Mouse (Mus musculus) stomach, embryonic 15.5 days (tissue): Measurements from ENCODE around the gene Wdr31. TPM values are rescaled to one million over a fixed set of nuclear protein-coding genes. Genes with fewer than 3 reads are reported as not detected.
A peak's percentile ranks its signal among the peaks of the same experiment; 100 is the strongest.

Experiments
- ATAC-seq: fragments of 200-750 bp; cut with Nextera tagmentation; 2 replicates; pipeline ENCODE4 v1.8.0; 2017; ENCODE audit warnings: low read depth, moderate number of reproducible peaks, moderate TSS enrichment; ENCODE audit not compliant: insufficient read depth, low FRiP score
- H3K27ac ChIP-seq: fragments of 300-500 bp; sonication (generic); 2 replicates; pipeline ENCODE4 v1.5.1; 2015; ENCODE audit warnings: mild to moderate bottlenecking, inconsistent platforms
- H3K27me3 ChIP-seq: fragments of 300-500 bp; sonication (generic); replicated peaks from 2 replicates; pipeline ENCODE4 v1.6.1; 2015; ENCODE audit warnings: inconsistent platforms
- H3K36me3 ChIP-seq: fragments of 300-500 bp; sonication (generic); 2 replicates; pipeline ENCODE4 v1.6.1; 2015; ENCODE audit warnings: inconsistent platforms
- H3K4me1 ChIP-seq: fragments of 300-500 bp; sonication (generic); 2 replicates; pipeline ENCODE4 v1.6.1; 2015; ENCODE audit warnings: inconsistent platforms
- H3K4me2 ChIP-seq: fragments of 300-500 bp; sonication (generic); 2 replicates; pipeline ENCODE4 v1.6.1; 2015; ENCODE audit warnings: mild to moderate bottlenecking, inconsistent platforms
- H3K4me3 ChIP-seq: fragments of 300-500 bp; sonication (generic); replicated peaks from 2 replicates; pipeline ENCODE4 v1.5.1; 2015; ENCODE audit warnings: inconsistent platforms
- H3K9ac ChIP-seq: fragments of 300-500 bp; sonication (generic); 2 replicates; pipeline ENCODE4 v1.6.1; 2015; ENCODE audit warnings: inconsistent platforms
- H3K9me3 ChIP-seq: fragments of 300-500 bp; sonication (generic); 2 replicates; pipeline ENCODE4 v1.6.1; 2016; ENCODE audit warnings: inconsistent platforms
- WGBS: fragments of 180-500 bp; shearing (Covaris S2); methylation state at CpG from one replicate; pipeline ENCODE4 v1.1.7; 2015; 5-methylcytosine and 5-hydroxymethylcytosine counted together
- polyA plus RNA-seq: library from polyadenylated mRNA; unstranded; fragments of >200 nt; fragmentation: Nextera tagmentation; extraction: Ambion mirVana; gene quantifications from 2 replicates; pipeline ENCODE4 v1.2.1, GENCODE M21; 2015

The Wdr31 gene
- polyA plus RNA-seq, 1 experiment from 2014 or later, result 6.2 TPM

- ATAC-seq, result peak; percentile 99
- Histone ChIP-seq H3K9me3 (no peaks in the 10 kb centered on the region), H3K27me3 (no peaks in the 10 kb centered on the region), H3K9ac (peak within 1 kb of the TSS; percentile 65), H3K4me3 (peak within 1 kb of the TSS; percentile 78), H3K4me1 (0 out of 2 replicates have a peak, but pooled peaks cover 9% of the 10 kb centered on the region), H3K36me3 (peaks cover 8% of the 10 kb centered on the region; the same call in 1 of the 2 replicates), H3K4me2 (peak within 1 kb of the TSS; percentile 65), H3K27ac (peak within 1 kb of the TSS; percentile 84)
- under 1% methylated on average over 39 of the region's 39 CpGs for WGBS
Measured at GRCm38 (mm10) chr4:62408601-62409282, 62.0 kb downstream of the Wdr31 start, which contains the start of the genes Cdc26 and Prpf4. Gene Cdc26 (minus strand): TSS chr4:62408642. Gene Prpf4 (plus strand): TSS chr4:62408797.

- Histone ChIP-seq H3K27ac (peak overlapping the region; percentile 83), H3K9ac (peak overlapping the region; percentile 65; the same call in 1 of the 2 replicates), H3K4me2 (peak overlapping the region; percentile 47), H3K4me1 (0 out of 2 replicates have a peak, but pooled peaks cover 9% of the 10 kb centered on the region), H3K36me3 (peaks cover 8% of the 10 kb centered on the region; the same call in 1 of the 2 replicates), H3K9me3 (no peaks in the 10 kb centered on the region), H3K4me3 (peak overlapping the region; percentile 78), H3K27me3 (no peaks in the 10 kb centered on the region)
- peak; percentile 36 for ATAC-seq
- WGBS, result under 1% methylated on average over 35 of the region's 35 CpGs
Measured at GRCm38 (mm10) chr4:62407730-62408582, 62.7 kb downstream of the Wdr31 start.

- H3K4me3 ChIP-seq, result no peak overlapping the region
- no peak overlapping the region for H3K9ac ChIP-seq
- H3K27ac ChIP-seq, result no peak overlapping the region
- 0 out of 2 replicates have a peak, but pooled peaks cover 9% of the 10 kb centered on the region for H3K4me1 ChIP-seq
- H3K4me2 ChIP-seq, result no peak overlapping the region
- H3K9me3 ChIP-seq, result no peaks in the 10 kb centered on the region
- no peaks in the 10 kb centered on the region for H3K27me3 ChIP-seq
- ATAC-seq, result no peak
- peaks cover 17% of the 10 kb centered on the region; the same call in 1 of the 2 replicates for H3K36me3 ChIP-seq
- WGBS, result 80% methylated on average over 4 of the region's 4 CpGs
Measured at GRCm38 (mm10) chr4:62406133-62406532, 64.6 kb downstream of the Wdr31 start.

GRCm38 (mm10) chr4:62398956-62399355, 71.7 kb downstream of the Wdr31 start:
- no peak for ATAC-seq
- no peak overlapping the region for H3K27ac ChIP-seq
- no peaks in the 10 kb centered on the region for H3K4me1 ChIP-seq
- no peak overlapping the region for H3K4me2 ChIP-seq
- H3K27me3 ChIP-seq, result no peaks in the 10 kb centered on the region
- H3K36me3 ChIP-seq, result peaks cover 52% of the 10 kb centered on the region
- H3K9ac ChIP-seq, result no peak overlapping the region
- H3K4me3 ChIP-seq, result no peak overlapping the region
- no peaks in the 10 kb centered on the region for H3K9me3 ChIP-seq
- WGBS, result 84% methylated on average over 3 of the region's 3 CpGs

Other genes with a start within 250 kb of the Wdr31 start
- gene Zfp37, start 239.8 kb downstream of the Wdr31 start, polyA plus RNA-seq, result 8.0 and 8.5 TPM in 2 replicates
- gene Slc31a2, start 208.3 kb downstream of the Wdr31 start, polyA plus RNA-seq, result 21.4 and 23.9 TPM in 2 replicates
- gene Fkbp15, start 110.3 kb downstream of the Wdr31 start, polyA plus RNA-seq, result 24.9 and 28.5 TPM in 2 replicates
- gene Slc31a1, start 110.2 kb downstream of the Wdr31 start, polyA plus RNA-seq, result 59.0 and 64.3 TPM in 2 replicates
- gene Cdc26, start 62.3 kb downstream of the Wdr31 start, polyA plus RNA-seq, result 136 and 146 TPM in 2 replicates
- 18.6 and 19.1 TPM in 2 replicates for gene Prpf4, start 62.1 kb downstream of the Wdr31 start, polyA plus RNA-seq
- not detected in 2 replicates for gene Rnf183, start 35.6 kb downstream of the Wdr31 start, polyA plus RNA-seq
- gene Bspry, start 9.2 kb upstream of the Wdr31 start, polyA plus RNA-seq, result 28.4 and 29.9 TPM in 2 replicates
- gene Hdhd3, start 32.6 kb upstream of the Wdr31 start, polyA plus RNA-seq, result 27.3 and 30.7 TPM in 2 replicates
- 121 and 142 TPM in 2 replicates for gene Alad, start 49.0 kb upstream of the Wdr31 start, polyA plus RNA-seq
- 70.9 and 77.3 TPM in 2 replicates for gene Pole3, start 54.2 kb upstream of the Wdr31 start, polyA plus RNA-seq
- gene 4933430I17Rik, start 54.5 kb upstream of the Wdr31 start, polyA plus RNA-seq, result 0.19 and 0.35 TPM in 2 replicates
- 46.8 and 48.0 TPM in 2 replicates for gene Rgs3, start 89.0 kb upstream of the Wdr31 start, polyA plus RNA-seq